Mouse (Mus musculus) hindbrain, embryonic 14.5 days (tissue): ENCODE measurements at regions not wholly inside any gene's neighbourhood (a gene's known extent, or its start where the extent isn't known, plus 50 kb on each side); places are given as distances from the start of the nearest gene placed in this dataset.

Experiments used
- ATAC-seq: fragments of 200-750 bp; cut with Nextera tagmentation; 2 replicates; pipeline ENCODE4 v1.8.0; 2017; ENCODE audit warnings: moderate number of reproducible peaks, mild to moderate bottlenecking, moderate TSS enrichment, moderate library complexity; ENCODE audit not compliant: low FRiP score
- DNase-seq: peaks from one replicate; pipeline ENCODE4 v3.0.0-alpha.2; 2015; ENCODE audit warnings: low spot score
- H3K27ac ChIP-seq: fragments of 300-500 bp; sonication (generic); 2 replicates; pipeline ENCODE4 v1.5.1; 2014; ENCODE audit warnings: mild to moderate bottlenecking, moderate library complexity
- H3K27me3 ChIP-seq: fragments of 300-500 bp; sonication (generic); 2 replicates; pipeline ENCODE4 v1.6.1; 2014; ENCODE audit warnings: mild to moderate bottlenecking, low read length, mixed read lengths; ENCODE audit not compliant: control insufficient read depth, insufficient read depth
- H3K36me3 ChIP-seq: fragments of 300-500 bp; sonication (generic); replicated peaks from 2 replicates; pipeline ENCODE4 v1.6.1; 2014; ENCODE audit not compliant: control insufficient read depth, insufficient read depth
- H3K4me1 ChIP-seq: fragments of 300-500 bp; sonication (generic); replicated peaks from 2 replicates; pipeline ENCODE4 v1.6.1; 2014; ENCODE audit warnings: antibody characterized with exemption, low read length, mixed read lengths; ENCODE audit not compliant: control insufficient read depth, insufficient read depth
- H3K4me2 ChIP-seq: fragments of 300-500 bp; sonication (generic); replicated peaks from 2 replicates; pipeline ENCODE4 v1.6.1; 2014; ENCODE audit warnings: mild to moderate bottlenecking, moderate library complexity
- H3K4me3 ChIP-seq: fragments of 300-500 bp; sonication (generic); replicated peaks from 2 replicates; pipeline ENCODE4 v1.5.1; 2014; ENCODE audit warnings: mild to moderate bottlenecking, low read length
- H3K9ac ChIP-seq: fragments of 300-500 bp; sonication (generic); 2 replicates; pipeline ENCODE4 v1.6.1; 2014
- H3K9me3 ChIP-seq: fragments of 300-500 bp; sonication (generic); 2 replicates; pipeline ENCODE4 v1.6.1; 2016; ENCODE audit warnings: low read length; ENCODE audit not compliant: control insufficient read depth
- WGBS: fragments of 180-500 bp; shearing (Covaris S2); extraction: QIAGEN DNeasy Blood & Tissue Kit; methylation state at CpG from one replicate; pipeline ENCODE4 v1.1.7; 2014; 5-methylcytosine and 5-hydroxymethylcytosine counted together

GRCm38 (mm10) chr11:37462375-37462774 is 226.6 kb upstream of the Tenm2 start:
- H3K4me3 ChIP-seq, result no peak overlapping the region

GRCm38 (mm10) chr11:37447361-37447760 is 211.6 kb upstream of the Tenm2 start:
- no peaks in the 10 kb centered on the region for H3K4me1 ChIP-seq
- no peaks in the 10 kb centered on the region for H3K9me3 ChIP-seq
- H3K9ac ChIP-seq, result no peak overlapping the region
- H3K27me3 ChIP-seq, result no peaks in the 10 kb centered on the region
- no peak overlapping the region for H3K4me3 ChIP-seq
- no peak overlapping the region for H3K27ac ChIP-seq
- ATAC-seq, result no peak
- no peak for DNase-seq
- no peaks in the 10 kb centered on the region for H3K36me3 ChIP-seq
- no peak overlapping the region for H3K4me2 ChIP-seq

More at GRCm38 (mm10) chr11:37462375-37462774, 226.6 kb upstream of the Tenm2 start:
- no peak overlapping the region for H3K27ac ChIP-seq
- no peaks in the 10 kb centered on the region for H3K36me3 ChIP-seq
- WGBS, result 87% methylated on average over 4 of the region's 4 CpGs
- no peak overlapping the region for H3K4me2 ChIP-seq
- no peaks in the 10 kb centered on the region for H3K4me1 ChIP-seq
- no peaks in the 10 kb centered on the region for H3K9me3 ChIP-seq
- no peaks in the 10 kb centered on the region for H3K27me3 ChIP-seq
- H3K9ac ChIP-seq, result no peak overlapping the region
- DNase-seq, result no peak
- ATAC-seq, result no peak

GRCm38 (mm10) chr11:37446626-37447025 is 210.9 kb upstream of the Tenm2 start:
- no peak overlapping the region for H3K4me3 ChIP-seq
- ATAC-seq (no peak), DNase-seq (no peak)
- no peak overlapping the region for H3K9ac ChIP-seq
- H3K27ac ChIP-seq, result no peak overlapping the region
- H3K4me1 ChIP-seq, result no peaks in the 10 kb centered on the region
- H3K36me3 ChIP-seq, result no peaks in the 10 kb centered on the region
- no peaks in the 10 kb centered on the region for H3K9me3 ChIP-seq
- 80% methylated on average over 1 of the region's 1 CpGs for WGBS
- H3K4me2 ChIP-seq, result no peak overlapping the region
- H3K27me3 ChIP-seq, result no peaks in the 10 kb centered on the region

GRCm38 (mm10) chr11:37442781-37443180 is 207.0 kb upstream of the Tenm2 start:
- no peaks in the 10 kb centered on the region for H3K36me3 ChIP-seq
- H3K9me3 ChIP-seq, result no peaks in the 10 kb centered on the region

GRCm38 (mm10) chr11:37434600-37434999 is 198.8 kb upstream of the Tenm2 start:
- no peak for DNase-seq
- H3K27ac ChIP-seq, result no peak overlapping the region
- no peak for ATAC-seq
- WGBS, result 55% methylated on average over 2 of the region's 2 CpGs
- no peak overlapping the region for H3K4me3 ChIP-seq
- H3K4me1 ChIP-seq, result peaks cover 11% of the 10 kb centered on the region; the same call in 1 of the 2 replicates
- H3K4me2 ChIP-seq, result no peak overlapping the region
- H3K9me3 ChIP-seq, result no peaks in the 10 kb centered on the region
- no peaks in the 10 kb centered on the region for H3K36me3 ChIP-seq
- H3K27me3 ChIP-seq, result no peaks in the 10 kb centered on the region
- no peak overlapping the region for H3K9ac ChIP-seq

More at GRCm38 (mm10) chr11:37442781-37443180, 207.0 kb upstream of the Tenm2 start:
- Histone ChIP-seq H3K27ac (no peak overlapping the region), H3K4me2 (no peak overlapping the region), H3K9ac (no peak overlapping the region), H3K27me3 (no peaks in the 10 kb centered on the region), H3K4me1 (no peaks in the 10 kb centered on the region), H3K4me3 (no peak overlapping the region)
- ATAC-seq (no peak), DNase-seq (no peak)
- WGBS, result 72% methylated on average over 2 of the region's 2 CpGs

- Histone ChIP-seq H3K4me3 (no peak overlapping the region), H3K4me1 (no peaks in the 10 kb centered on the region), H3K27me3 (no peaks in the 10 kb centered on the region), H3K27ac (no peak overlapping the region), H3K9me3 (no peaks in the 10 kb centered on the region), H3K4me2 (no peak overlapping the region), H3K36me3 (no peaks in the 10 kb centered on the region), H3K9ac (no peak overlapping the region)
- 27% methylated on average over 5 of the region's 5 CpGs for WGBS
- no peak for DNase-seq
- no peak for ATAC-seq
These were observed 188.8 kb upstream of the Tenm2 start for GRCm38 (mm10) chr11:37424312-37425169.

GRCm38 (mm10) chr11:37412868-37413267 is 177.1 kb upstream of the Tenm2 start:
- DNase-seq (no peak), ATAC-seq (no peak)
- 0 out of 2 replicates have a peak, but pooled peaks cover 3% of the 10 kb centered on the region for H3K9me3 ChIP-seq
- H3K36me3 ChIP-seq, result no peaks in the 10 kb centered on the region
- H3K27ac ChIP-seq, result no peak overlapping the region
- no peak overlapping the region for H3K4me2 ChIP-seq
- no peaks in the 10 kb centered on the region for H3K27me3 ChIP-seq
- no peak overlapping the region for H3K4me3 ChIP-seq
- 80% methylated on average over 3 of the region's 3 CpGs for WGBS
- no peak overlapping the region for H3K9ac ChIP-seq
- H3K4me1 ChIP-seq, result no peaks in the 10 kb centered on the region

- DNase-seq, result no peak
- no peaks in the 10 kb centered on the region for H3K27me3 ChIP-seq
These were observed 132.2 kb upstream of the Tenm2 start for GRCm38 (mm10) chr11:37367971-37368370.

GRCm38 (mm10) chr11:37364430-37364829 is 128.7 kb upstream of the Tenm2 start:
- Histone ChIP-seq H3K36me3 (no peaks in the 10 kb centered on the region), H3K9me3 (no peaks in the 10 kb centered on the region), H3K27me3 (no peaks in the 10 kb centered on the region), H3K4me3 (no peak overlapping the region), H3K4me2 (no peak overlapping the region), H3K27ac (no peak overlapping the region), H3K9ac (no peak overlapping the region), H3K4me1 (no peaks in the 10 kb centered on the region)
- WGBS, result 90% methylated on average over 2 of the region's 2 CpGs
- ATAC-seq (no peak), DNase-seq (no peak)

More at GRCm38 (mm10) chr11:37367971-37368370, 132.2 kb upstream of the Tenm2 start:
- Histone ChIP-seq H3K4me1 (no peaks in the 10 kb centered on the region), H3K9ac (no peak overlapping the region), H3K27ac (no peak overlapping the region), H3K36me3 (no peaks in the 10 kb centered on the region), H3K4me3 (no peak overlapping the region), H3K9me3 (no peaks in the 10 kb centered on the region), H3K4me2 (no peak overlapping the region)
- no peak for ATAC-seq
- WGBS, result 50% methylated on average over 1 of the region's 1 CpGs
